Mouse (Mus musculus): ENCODE measurements at regions not wholly inside any gene's neighbourhood (a gene's known extent, or its start where the extent isn't known, plus 50 kb on each side); places are given as distances from the start of the nearest gene placed in this dataset.
"Not testable (repeated sequence)": the region's sequence is repeated elsewhere in the genome, so short reads cannot be mapped to it uniquely, and the experiment has no call there.

DNA sequence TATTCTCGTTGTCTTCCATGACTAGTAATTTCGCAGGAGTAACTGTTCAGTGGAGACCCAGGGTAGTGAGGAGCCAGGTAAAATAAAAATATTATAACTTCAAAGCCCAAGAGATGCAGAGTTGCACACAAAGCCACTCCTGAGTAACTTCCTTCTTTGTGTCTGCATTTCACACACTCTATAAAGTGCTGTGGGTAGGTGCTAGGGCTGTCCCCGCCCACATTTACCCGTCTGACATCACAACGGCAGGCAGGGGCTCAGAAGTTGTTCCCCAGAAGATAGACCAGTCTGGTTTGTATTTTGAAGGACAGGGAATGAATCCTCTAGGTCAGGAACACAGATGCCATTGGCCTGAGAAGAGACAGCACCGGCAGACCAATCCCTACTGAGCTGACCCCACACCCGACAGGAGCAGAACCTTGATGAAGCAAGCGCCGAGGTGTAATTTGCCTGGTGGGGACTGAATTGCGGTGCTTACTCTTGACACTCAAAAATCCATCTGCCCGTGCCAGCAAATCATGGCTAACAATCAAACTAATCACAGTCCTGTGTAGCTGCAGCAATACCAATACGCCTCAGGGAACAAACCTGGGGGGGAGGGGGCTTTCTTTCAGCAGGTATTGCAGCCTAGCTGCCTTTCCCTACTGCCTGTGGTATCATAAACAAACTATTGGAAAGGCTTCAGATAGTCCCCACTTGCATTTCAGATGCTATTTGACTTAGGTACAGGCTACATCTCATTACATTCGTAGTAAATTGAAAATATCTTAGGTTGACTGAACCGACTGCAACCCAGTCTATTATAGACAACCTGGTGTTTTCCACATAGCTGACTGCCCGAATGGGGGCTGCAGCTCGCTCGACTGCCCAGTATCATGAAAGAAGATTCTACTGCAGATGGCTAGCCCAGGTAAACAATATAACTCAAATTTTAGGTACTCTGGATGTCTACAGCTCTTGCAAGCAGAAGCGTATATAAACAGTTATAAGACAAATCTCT lies 175.6 kb downstream of the Basp1 start:
- no peak for DNase-seq

DNA sequence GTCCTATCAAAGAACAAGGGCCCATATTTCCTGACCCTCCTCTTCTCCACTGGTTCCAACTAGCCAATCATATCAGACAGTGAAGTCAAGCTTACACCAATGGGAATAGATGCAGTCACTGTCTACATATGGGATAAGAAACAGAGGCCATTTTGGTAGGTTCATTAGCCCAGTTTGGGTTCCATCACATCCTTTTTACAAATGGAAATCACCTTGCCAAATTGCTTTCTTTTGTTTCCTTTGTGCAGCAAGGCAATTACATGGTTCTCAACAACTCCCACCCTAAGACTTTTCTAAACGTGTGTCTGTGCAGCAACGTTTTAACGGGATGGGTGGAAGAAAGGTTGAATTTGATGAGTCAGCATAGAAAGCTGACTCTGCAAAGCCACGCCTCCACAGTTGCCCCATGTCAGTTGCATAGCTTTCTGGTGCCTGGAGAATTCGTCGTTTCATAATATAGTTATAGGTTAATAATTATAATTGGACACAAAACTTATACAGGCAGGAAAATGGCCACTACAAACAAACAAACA lies 177.3 kb downstream of the Basp1 start:
- DNase-seq: no peak

DNA sequence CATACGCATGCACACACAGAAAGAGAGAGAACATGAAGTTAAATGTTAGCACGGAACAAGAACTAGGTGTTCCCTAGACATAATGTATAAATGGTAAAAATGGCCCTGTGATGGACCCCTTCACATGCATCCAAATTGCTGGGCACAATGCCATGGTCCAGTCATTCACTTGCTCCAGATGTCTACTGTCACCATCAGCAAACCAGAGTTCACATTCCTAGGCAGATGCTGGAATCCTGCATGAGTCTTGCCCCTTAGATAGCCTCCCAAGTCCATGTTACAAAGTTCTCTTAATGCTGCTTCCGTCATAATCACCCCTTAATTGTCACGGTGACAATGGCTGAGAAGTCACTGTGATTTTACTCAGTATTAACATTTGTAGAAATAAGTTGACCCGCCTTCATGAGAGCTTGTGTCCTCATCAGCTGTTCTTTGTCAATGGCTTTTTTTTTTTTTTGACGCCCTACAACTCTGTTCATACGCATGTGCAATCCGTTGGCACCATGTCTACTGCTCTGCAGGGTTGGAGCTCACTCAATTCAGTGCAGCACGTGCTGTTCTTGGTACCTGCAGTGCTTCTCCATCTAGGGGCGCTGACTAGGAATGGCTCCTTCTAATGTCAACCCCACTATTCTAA lies 179.4 kb downstream of the Basp1 start:
- peak; percentile 50 for DNase-seq

DNA sequence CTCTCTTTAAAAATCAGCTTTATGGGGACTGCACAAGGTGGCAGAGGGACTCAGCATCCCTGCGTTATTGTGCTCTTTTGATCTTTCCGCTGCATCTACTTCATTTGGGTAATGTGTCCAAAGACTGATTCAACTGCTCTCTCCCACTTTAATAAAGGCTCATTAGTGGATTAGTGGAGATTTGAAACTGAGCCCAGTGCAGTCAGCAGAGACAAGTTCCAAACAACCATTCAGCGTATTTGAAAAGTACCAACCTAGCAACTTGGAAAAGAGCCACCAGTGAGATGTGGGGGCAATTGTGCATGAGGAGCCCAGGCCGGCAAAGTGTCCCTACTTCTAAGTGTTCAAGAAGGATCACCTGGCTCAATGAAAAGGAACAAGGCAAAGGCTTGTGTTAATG lies 183.4 kb downstream of the Basp1 start:
- no peak for DNase-seq

DNA sequence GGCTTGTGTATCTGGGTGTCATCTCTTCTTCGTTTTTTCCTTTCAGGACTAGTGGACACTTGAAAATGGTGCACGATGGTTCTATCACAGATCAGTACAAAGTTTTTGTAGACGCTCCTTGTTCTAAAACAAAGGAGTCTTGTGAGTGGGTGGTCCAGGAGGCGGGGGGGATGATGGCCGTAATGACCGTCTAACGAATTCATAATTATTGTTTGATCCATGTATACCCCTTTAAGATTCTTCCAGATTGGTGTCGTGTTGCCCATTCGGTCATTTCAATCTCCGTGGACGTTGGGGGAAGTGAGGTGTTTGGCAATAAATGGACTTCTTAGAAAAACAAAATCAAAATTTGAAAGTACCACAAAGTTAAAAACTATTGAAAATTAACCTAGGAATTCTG lies 183.8 kb downstream of the Basp1 start:
- DNase-seq: no peak

DNA sequence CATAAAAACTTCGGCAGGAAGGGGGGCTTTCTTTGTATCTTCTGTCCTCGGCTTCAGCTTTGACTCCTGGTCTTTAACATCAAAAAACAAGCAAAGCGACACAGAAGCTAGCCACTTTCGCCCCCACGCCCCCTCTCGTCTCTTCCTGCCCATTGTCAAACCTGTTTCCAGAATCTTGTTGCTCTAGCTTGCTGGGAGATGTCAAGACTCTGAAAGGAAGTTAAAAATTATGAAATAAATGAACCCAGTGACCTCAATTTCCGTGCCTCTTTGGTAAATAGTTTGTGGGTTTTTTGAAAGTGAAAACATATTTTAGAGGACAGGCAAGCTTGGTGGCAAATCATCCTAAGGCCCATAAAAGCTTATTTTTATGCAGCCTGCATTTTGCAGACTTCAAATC lies 186.1 kb downstream of the Basp1 start:
- no peak for DNase-seq

DNA sequence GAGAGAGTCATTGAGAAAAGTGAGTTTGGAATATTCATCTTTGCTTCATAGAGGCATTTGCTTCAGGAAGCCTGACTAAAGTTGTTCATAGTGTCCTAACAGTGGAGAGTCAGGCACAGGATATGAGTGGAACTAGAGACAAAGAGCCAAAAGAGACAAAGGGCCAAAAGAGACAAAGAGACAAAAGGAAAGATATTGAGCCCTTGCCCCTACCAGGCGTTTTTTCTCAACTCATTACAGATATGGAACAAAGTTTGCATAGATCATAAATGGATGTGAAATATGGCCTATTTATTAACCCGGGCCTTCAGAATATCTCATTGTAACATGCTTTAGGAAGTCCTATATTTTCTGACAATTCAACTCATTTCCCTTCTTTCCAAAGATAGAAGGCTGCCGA lies 187.6 kb downstream of the Basp1 start:
- no peak for DNase-seq

DNA sequence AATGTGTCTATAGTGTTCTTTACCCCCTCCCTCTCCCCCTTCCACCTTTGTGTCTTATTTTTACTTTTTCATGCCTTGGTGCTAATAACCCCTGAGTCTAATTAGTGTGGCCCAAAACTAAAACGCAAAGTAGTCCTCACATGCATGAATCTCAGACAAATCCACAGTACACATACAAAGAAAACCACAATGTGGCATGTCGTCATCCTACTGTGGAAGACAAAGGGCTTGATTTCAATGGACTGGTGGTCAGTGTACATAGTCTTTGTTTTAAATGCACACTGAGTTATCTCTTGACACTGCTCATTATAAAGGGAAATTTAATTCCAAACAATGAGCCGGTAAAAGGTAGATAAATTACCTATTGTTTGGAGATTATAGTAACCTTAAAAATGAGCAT lies 188.1 kb downstream of the Basp1 start:
- DNase-seq: no peak

DNA sequence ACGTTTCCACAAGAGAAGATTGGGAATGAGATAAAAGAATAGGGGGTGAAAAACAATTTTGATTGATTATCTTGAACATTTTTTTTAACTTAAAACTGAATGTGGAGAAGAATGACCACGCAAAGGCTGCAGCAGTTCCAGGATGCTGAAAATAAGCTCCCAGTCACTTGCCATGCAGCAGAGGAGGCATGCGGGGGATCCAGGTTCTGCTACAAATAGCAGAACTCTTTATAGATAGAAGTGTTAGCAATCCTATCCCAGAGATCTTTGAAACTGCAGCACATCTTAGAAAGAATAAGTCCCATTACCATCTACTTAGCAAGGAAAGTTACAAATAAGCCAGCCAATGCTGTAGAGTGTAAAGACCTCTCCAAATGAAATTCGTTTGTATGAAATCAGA lies 191.8 kb downstream of the Basp1 start:
- DNase-seq: no peak

DNA sequence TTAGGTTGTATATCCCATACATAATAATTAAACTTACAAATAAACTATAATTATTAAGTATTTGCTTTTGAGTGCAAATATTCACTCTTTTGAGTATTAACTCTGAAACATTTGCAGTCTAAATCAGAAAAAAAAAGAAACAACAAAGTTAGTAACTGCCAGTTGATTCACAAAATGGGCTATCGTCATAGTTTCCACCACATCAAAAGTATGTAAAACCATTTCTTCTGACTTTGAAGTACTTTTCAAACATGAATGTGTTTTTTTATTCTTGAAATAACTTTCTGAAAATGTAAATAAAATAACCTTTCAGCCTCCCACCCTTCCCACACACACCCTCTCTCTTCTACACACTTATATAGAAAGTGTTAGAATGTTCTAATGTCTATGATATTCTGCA lies 197.2 kb downstream of the Basp1 start:
- no peak for DNase-seq

DNA sequence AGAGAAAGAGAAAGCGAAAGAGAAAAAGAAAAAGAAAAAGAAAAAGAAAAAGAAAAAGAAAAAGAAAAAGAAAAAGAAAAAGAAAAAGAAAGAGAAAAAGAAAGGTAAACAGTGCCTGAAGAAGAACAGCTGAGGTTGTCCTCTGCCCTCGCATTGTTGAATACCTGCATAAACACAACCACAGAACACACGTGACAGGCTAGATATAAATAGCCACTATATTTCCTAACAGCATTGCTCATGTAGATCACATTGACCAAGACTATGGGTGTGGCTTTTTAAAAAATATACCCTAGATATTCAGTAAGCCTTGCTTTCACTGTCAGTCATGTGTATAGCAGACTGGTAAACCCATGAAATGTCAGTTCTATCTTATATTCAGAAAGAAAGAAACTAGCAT lies 211.5 kb downstream of the Basp1 start:
- DNase-seq: no peak

DNA sequence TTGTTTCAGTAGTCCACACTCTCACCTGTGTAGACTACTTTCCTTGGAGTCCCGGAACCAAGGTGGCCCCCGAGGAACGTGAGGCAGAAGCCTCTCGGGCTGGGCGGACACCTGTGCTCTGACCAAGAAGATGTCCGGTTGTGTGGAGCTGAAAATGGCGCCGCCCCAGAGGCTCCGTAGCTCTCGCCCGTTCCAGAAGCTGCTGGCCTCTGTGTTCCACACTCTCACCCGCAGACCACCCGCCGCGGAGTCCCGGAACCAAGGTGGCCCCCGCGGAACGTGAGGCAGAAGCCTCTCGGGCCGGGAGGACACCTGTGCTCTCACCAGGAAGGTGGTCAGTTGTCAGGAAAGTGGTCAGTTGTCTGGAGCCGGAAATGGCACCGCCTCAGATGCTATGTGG lies 213.3 kb downstream of the Basp1 start:
- DNase-seq: not testable (repeated sequence)

DNA sequence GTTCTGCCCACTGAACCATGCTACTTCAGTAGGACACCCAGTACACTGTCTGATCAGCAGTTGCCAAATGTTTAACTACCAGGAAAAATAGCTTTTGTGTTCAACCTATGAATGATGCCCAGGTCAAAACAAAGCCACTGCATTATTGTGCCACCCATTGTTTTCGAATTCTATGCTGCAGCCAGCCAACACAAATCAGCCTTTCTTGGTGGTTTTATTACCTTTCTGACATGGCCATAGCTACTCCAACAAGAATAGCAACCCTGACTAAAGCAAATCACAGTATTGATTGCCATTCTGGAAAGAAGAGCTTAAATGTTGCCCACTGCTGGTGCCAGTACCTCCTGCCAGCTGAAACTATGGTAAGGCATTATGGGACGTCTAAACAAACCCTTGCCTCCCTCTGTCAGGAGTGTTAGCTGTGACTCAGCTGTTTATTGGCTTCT lies 225.7 kb downstream of the Basp1 start:
- no peak for DNase-seq

DNA sequence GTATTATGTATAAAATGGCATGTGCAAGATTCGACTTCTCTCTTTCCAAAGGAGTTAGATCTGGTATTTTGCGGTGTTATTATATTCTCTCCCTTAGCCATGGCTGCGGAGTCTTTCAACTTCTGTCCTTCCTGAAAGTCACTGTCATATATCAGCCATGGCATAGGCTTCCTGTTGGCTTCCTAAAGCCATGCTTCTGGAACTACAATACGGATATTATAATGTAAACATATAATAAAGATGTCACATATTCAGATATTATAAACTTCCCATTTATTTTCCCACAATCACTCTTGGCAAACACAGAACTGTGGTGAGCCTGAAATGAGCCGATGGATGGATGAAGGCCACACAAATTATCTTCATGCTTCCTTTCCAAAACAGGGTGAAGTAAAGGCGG lies 240.8 kb downstream of the Basp1 start:
- DNase-seq: no peak

DNA sequence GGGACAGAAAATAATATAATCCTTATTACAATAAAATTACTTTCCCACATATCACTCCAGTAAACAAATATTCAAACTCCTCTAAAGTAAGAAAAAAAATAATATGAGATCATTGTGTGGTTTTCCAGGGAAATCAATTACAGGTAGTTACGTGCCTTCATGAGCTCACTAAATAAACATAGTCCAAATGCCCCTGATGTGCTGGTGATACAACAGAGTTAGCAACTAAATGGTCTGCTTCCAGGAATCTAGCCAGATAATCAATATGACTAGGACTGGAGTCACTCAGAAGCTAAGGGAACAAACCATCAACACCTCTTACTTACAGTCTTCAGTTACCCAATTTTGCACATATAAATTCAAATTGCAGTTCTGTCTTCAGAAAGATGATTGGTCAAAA lies 267.2 kb downstream of the Basp1 start:
- no peak for DNase-seq

DNA sequence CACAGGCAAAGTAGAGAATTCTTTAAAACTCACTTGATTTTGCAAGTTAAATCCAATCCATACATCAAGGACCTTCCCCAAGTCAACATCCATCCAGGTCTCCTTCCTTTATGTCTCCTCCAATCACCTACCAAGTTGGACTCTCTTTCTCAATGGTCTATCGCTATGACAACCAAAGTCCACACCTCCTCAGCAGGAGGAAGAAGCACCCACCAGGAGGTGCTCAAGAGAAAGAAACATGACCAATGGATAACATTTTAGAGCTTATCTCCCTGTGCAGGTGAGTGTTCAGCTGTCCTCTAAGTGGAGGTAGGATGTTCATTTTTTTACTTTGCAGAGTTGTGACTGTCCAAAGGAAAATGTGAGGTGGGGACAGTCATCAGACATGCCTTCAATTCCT lies 269.3 kb downstream of the Basp1 start:
- DNase-seq: no peak

DNA sequence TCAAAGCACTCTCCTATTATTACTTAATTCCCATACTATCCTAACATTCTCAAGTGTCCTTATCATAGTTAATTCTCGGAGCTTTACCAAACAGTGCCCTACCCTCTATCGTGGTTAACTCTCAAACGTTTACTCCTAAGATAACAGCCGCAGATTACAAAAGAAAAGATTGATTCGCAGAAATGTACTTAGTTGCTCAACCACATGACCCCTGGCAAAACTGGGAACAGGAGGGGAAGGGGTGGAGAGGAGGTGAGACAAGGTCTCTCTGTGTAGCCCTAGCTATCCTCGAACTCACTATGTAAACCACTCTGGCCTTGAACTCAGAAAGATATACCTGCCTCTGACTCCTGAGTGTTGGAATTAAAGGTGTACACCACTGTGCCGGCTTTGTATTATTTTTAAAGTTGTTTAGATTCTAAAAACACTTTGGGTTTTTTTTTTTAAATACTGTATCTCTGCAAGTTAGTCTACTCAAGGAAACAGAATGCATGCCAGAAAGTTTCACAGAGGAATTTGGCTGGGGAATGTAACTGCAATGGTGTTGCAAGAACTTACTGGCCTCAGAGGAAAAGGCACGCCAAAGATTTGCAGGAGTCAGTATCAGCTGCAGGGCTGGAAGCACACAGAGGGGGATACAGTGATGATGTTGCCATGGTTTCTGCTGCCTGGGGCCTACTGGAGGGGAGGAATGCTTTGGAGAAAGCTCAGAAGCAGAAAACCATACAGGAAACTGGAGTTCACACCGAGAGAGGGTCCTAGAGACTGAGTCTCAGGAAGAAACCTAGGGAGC lies 273.0 kb downstream of the Basp1 start:
- DNase-seq: peak; percentile 8

DNA sequence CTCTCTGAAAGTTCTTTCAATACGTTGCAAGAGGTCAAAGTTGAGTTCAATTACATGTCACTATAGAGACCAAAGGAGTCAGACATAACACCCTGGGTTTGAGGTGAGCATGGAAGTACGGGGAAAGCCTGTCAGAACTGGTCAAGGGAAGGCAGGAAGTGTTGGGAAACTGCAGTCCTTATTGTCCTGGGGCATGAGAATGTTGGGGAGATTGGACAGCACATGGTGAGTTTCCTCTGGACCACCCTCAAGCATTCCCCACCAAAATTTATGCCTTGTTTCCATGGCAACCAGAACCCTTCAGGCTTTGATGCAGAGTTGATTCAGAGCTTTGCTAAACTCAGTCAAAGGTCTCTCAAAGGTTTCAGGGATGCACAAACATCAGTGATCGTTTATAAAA lies 276.5 kb downstream of the Basp1 start:
- DNase-seq: no peak

DNA sequence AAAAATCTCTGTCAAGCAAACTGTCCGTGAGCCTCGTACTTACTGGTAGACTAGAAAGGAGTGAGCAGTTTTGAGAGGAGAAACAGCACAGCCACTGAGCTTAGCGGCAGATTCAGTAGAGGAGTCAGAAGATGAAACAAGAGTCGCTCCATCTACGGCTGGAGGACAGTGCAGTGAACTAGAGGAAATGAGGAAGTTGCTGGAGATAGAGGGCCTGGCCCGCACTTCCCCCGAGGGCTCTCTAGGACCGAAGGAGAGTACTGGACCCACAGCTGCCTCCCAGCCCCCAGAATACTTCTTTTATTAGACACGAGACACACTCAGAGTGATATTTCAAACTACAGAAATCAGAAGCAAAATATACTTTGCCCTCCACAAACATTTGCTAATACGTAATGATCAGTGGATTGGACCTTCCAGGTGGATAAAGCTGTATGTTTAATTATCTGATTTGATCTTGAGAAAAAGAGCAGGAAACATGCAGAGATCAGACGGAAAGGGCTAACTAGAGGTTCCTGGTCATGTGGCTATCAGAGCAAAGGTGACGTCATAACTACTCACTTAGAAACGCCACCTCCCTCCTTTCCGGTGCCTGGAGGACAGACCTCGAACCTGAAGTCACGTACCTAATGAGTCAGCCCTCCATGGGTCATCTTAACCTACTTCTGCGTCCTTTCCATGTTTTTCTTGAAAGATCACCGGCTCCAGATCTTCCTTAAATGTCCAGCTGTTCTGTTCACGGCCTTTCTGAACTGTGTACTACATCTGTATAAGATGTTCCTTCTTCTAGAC lies 277.9 kb downstream of the Basp1 start:
- DNase-seq: no peak

DNA sequence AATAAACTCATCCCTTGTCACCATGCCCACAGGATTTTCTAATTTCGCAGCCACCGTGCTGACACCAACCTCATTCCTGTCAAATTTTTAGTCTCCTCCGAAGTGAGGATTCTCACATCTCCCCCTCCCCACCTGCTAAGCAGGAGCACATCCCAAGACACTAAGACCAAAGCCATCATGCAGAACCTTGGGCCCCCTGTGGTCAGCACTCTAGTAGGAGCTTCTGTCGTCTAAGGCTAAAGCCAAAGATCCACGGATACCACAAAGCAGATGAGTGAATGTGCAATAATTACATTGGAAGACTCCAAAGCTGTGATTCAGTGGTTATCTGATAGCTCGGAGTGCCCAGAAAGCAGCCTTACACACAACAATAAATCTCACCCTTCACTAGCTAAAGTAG lies 283.5 kb downstream of the Basp1 start:
- no peak for DNase-seq

DNA sequence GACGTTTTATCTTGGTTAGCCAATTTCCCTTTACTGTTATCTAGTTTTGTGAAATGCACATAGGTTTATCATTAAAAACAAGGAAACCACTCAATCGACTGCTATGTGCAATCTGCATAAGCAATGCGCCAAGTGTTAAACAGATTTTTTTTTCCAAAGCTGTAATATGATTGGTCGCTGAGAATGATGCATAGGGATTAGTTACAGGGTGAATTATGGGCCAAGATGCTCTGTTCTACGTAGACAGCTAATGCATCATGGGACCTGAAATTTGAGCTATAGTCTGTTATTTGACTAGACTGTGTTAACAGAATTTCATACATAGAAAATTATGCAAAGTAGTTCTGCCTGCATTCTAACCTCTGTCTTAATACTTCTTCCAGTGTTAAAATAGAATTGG lies 284.0 kb downstream of the Basp1 start:
- no peak for DNase-seq

DNA sequence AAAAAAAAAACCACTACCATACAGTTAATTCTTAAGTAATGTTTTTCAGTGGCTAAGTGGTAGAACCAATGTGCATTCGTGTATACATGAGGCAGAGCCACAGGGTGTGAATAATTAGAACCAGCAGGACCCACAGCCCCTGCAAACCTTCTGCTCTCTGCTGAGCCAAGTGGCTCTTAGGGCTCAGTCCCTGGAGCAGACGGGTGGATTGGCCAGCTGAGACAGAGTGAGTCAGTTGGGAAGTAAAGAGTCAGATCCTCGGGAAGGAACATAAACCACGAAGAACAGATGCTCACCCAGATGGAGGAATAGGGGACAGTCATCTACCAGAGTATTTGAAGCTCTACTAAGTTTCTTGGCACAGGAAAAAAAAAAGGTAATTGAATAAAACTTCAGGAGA lies 293.1 kb downstream of the Basp1 start:
- DNase-seq: no peak

All from kidney, postnatal 10 days (tissue).